Mouse (Mus musculus) erythroblast, embryonic 14.5 days (primary cell): ENCODE measurements around the gene Bmpr1b.

ENCODE experiments used
- GATA1 ChIP-seq: IDR thresholded peaks from 2 replicates; pipeline ENCODE4 v1.6.1; 2012; ENCODE audit warnings: low read length, inconsistent platforms, mixed read lengths
- TAL1 ChIP-seq: IDR thresholded peaks from 3 replicates; pipeline ENCODE4 v1.6.1; 2012; ENCODE audit warnings: low read length, inconsistent platforms, mixed read lengths

DNA sequence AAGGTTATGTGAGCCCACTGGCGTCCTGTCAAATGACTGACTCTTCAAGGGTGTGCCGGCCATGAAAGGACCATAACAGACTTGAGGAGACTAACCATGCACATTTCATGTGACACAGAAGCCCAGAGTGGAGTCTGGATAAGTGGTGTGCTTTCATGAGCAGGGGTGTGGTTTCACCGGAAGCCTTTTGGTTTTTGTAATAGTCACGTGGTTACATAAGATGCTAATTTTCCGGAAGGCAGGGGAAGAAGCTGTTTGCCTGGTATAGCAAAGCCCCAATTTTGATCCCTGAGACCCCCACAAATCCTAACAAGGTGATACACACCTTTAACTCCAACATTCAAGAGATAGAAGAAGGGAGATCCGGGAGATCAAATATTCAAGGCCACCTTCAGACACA is 38.3 kb upstream of the Bmpr1b start:
- TF ChIP-seq TAL1 (no peak), GATA1 (no peak)
